Mouse (Mus musculus) midbrain, embryonic 14.5 days (tissue): ENCODE results near the gene Gse1. TPM values are rescaled to one million over a fixed set of nuclear protein-coding genes. Genes with fewer than 3 reads are reported as not detected.
A peak's percentile ranks its signal among the peaks of the same experiment; 100 is the strongest.

Source experiments
- ATAC-seq: fragments of 200-750 bp; cut with Nextera tagmentation; 2 replicates; pipeline ENCODE4 v1.8.0; 2017; ENCODE audit warnings: moderate number of reproducible peaks, moderate library complexity; ENCODE audit not compliant: low FRiP score, low TSS enrichment
- DNase-seq: peaks from one replicate; pipeline ENCODE4 v3.0.0-alpha.2; 2015
- H3K27ac ChIP-seq: fragments of 300-500 bp; sonication (generic); replicated peaks from 2 replicates; pipeline ENCODE4 v1.5.1; 2014; ENCODE audit warnings: mild to moderate bottlenecking, low read depth, low read length, moderate library complexity
- H3K27me3 ChIP-seq: fragments of 300-500 bp; sonication (generic); 2 replicates; pipeline ENCODE4 v1.6.1; 2014; ENCODE audit warnings: low read length, control low read depth, mixed read lengths; ENCODE audit not compliant: control insufficient read depth, insufficient read depth
- H3K36me3 ChIP-seq: fragments of 300-500 bp; sonication (generic); 2 replicates; pipeline ENCODE4 v1.6.1; 2014; ENCODE audit warnings: low read length, control low read depth; ENCODE audit not compliant: control insufficient read depth, insufficient read depth
- H3K4me1 ChIP-seq: fragments of 300-500 bp; sonication (generic); 2 replicates; pipeline ENCODE4 v1.6.1; 2014; ENCODE audit warnings: mild to moderate bottlenecking, antibody characterized with exemption, low read length, control low read depth; ENCODE audit not compliant: control insufficient read depth, insufficient read depth
- H3K4me2 ChIP-seq: fragments of 300-500 bp; sonication (generic); 2 replicates; pipeline ENCODE4 v1.6.1; 2014; ENCODE audit warnings: mild to moderate bottlenecking, low read length, moderate library complexity
- H3K4me3 ChIP-seq: fragments of 300-500 bp; sonication (generic); replicated peaks from 2 replicates; pipeline ENCODE4 v1.5.1; 2014; ENCODE audit warnings: low read depth, low read length
- H3K9ac ChIP-seq: fragments of 300-500 bp; sonication (generic); replicated peaks from 2 replicates; pipeline ENCODE4 v1.6.1; 2014; ENCODE audit warnings: mild to moderate bottlenecking, low read length, moderate library complexity
- H3K9me3 ChIP-seq: fragments of 300-500 bp; sonication (generic); 2 replicates; pipeline ENCODE4 v1.6.1; 2016; ENCODE audit warnings: low read length, control low read depth, mixed read lengths; ENCODE audit not compliant: control insufficient read depth
- WGBS: fragments of 180-500 bp; shearing (Covaris S2); extraction: QIAGEN DNeasy Blood & Tissue Kit; methylation state at CpG from one replicate; pipeline ENCODE4 v1.1.7; 2014; 5-methylcytosine and 5-hydroxymethylcytosine counted together
- polyA plus RNA-seq: library from polyadenylated mRNA; unstranded; fragments of >200 nt; fragmentation: Nextera tagmentation; extraction: Ambion mirVana; gene quantifications from 2 replicates; pipeline ENCODE4 v1.2.1, GENCODE M21; 2014

The Gse1 gene
- polyA plus RNA-seq, 1 experiment from 2014 or later = 28.6 TPM

GRCm38 (mm10) chr8:120308553-120308952 is 80.3 kb downstream of the Gse1 start:
- ATAC-seq (no peak), DNase-seq (peak; percentile 52)
- WGBS = 32% methylated on average over 9 of the region's 9 CpGs
- Histone ChIP-seq H3K9ac (no peak overlapping the region), H3K27ac (peak overlapping the region; percentile 79), H3K4me2 (no peak overlapping the region), H3K4me3 (no peak overlapping the region), H3K27me3 (no peaks in the 10 kb centered on the region), H3K36me3 (no peaks in the 10 kb centered on the region), H3K9me3 (no peaks in the 10 kb centered on the region), H3K4me1 (peaks cover 55% of the 10 kb centered on the region)

GRCm38 (mm10) chr8:120309326-120309725 is 81.1 kb downstream of the Gse1 start:
- H3K4me2 ChIP-seq = no peak overlapping the region
- no peak overlapping the region for H3K9ac ChIP-seq
- WGBS = 11% methylated on average over 18 of the region's 18 CpGs
- H3K9me3 ChIP-seq = no peaks in the 10 kb centered on the region
- H3K4me1 ChIP-seq = peaks cover 48% of the 10 kb centered on the region
- DNase-seq (peak; percentile 83), ATAC-seq (peak; percentile 75)
- H3K36me3 ChIP-seq = no peaks in the 10 kb centered on the region
- H3K27me3 ChIP-seq = no peaks in the 10 kb centered on the region
- peak overlapping the region; percentile 72 for H3K27ac ChIP-seq
- H3K4me3 ChIP-seq = no peak overlapping the region

GRCm38 (mm10) chr8:120310063-120310462 is 81.8 kb downstream of the Gse1 start:
- H3K27me3 ChIP-seq = no peaks in the 10 kb centered on the region
- H3K4me1 ChIP-seq = peaks cover 42% of the 10 kb centered on the region
- H3K9me3 ChIP-seq = no peaks in the 10 kb centered on the region
- H3K36me3 ChIP-seq = no peaks in the 10 kb centered on the region
- peak overlapping the region; percentile 72 for H3K27ac ChIP-seq
- ATAC-seq (no peak), DNase-seq (no peak)
- no peak overlapping the region for H3K4me2 ChIP-seq
- no peak overlapping the region for H3K4me3 ChIP-seq
- WGBS = 51% methylated on average over 5 of the region's 5 CpGs
- no peak overlapping the region for H3K9ac ChIP-seq

GRCm38 (mm10) chr8:120312452-120312851 is 84.2 kb downstream of the Gse1 start:
- Histone ChIP-seq H3K4me1 (peaks cover 31% of the 10 kb centered on the region), H3K9me3 (no peaks in the 10 kb centered on the region), H3K4me2 (no peak overlapping the region), H3K27me3 (no peaks in the 10 kb centered on the region), H3K36me3 (no peaks in the 10 kb centered on the region), H3K27ac (no peak overlapping the region), H3K4me3 (no peak overlapping the region), H3K9ac (no peak overlapping the region)
- ATAC-seq = no peak
- WGBS = 88% methylated on average over 4 of the region's 4 CpGs
- no peak for DNase-seq

- 56% methylated on average over 3 of the region's 3 CpGs for WGBS
- Histone ChIP-seq H3K4me1 (peaks cover 31% of the 10 kb centered on the region), H3K27me3 (no peaks in the 10 kb centered on the region), H3K36me3 (no peaks in the 10 kb centered on the region), H3K4me2 (no peak overlapping the region), H3K27ac (no peak overlapping the region), H3K9ac (no peak overlapping the region), H3K9me3 (no peaks in the 10 kb centered on the region), H3K4me3 (no peak overlapping the region)
- ATAC-seq = no peak
- DNase-seq = no peak
Observed at GRCm38 (mm10) chr8:120313674-120314073, 85.4 kb downstream of the Gse1 start.

GRCm38 (mm10) chr8:120314932-120315331 is 86.7 kb downstream of the Gse1 start:
- H3K4me2 ChIP-seq = no peak overlapping the region
- H3K4me1 ChIP-seq = peaks cover 19% of the 10 kb centered on the region
- no peak overlapping the region for H3K4me3 ChIP-seq
- no peak overlapping the region for H3K27ac ChIP-seq
- 77% methylated on average over 5 of the region's 5 CpGs for WGBS
- no peaks in the 10 kb centered on the region for H3K36me3 ChIP-seq
- ATAC-seq (no peak), DNase-seq (no peak)
- no peaks in the 10 kb centered on the region for H3K27me3 ChIP-seq
- no peaks in the 10 kb centered on the region for H3K9me3 ChIP-seq
- H3K9ac ChIP-seq = no peak overlapping the region

GRCm38 (mm10) chr8:120315644-120316043 is 87.4 kb downstream of the Gse1 start:
- H3K9ac ChIP-seq = no peak overlapping the region
- 88% methylated on average over 4 of the region's 4 CpGs for WGBS
- no peak overlapping the region for H3K4me3 ChIP-seq
- H3K4me2 ChIP-seq = no peak overlapping the region
- no peaks in the 10 kb centered on the region for H3K9me3 ChIP-seq
- no peaks in the 10 kb centered on the region for H3K27me3 ChIP-seq
- DNase-seq (no peak), ATAC-seq (no peak)
- H3K36me3 ChIP-seq = no peaks in the 10 kb centered on the region
- H3K27ac ChIP-seq = no peak overlapping the region
- peaks cover 13% of the 10 kb centered on the region; the same call in 1 of the 2 replicates for H3K4me1 ChIP-seq

GRCm38 (mm10) chr8:120316707-120317106 is 88.5 kb downstream of the Gse1 start:
- H3K4me3 ChIP-seq = no peak overlapping the region
- no peak overlapping the region for H3K4me2 ChIP-seq
- WGBS = 90% methylated on average over 7 of the region's 7 CpGs
- H3K36me3 ChIP-seq = no peaks in the 10 kb centered on the region
- H3K9me3 ChIP-seq = no peaks in the 10 kb centered on the region
- no peak overlapping the region for H3K27ac ChIP-seq
- peaks cover 13% of the 10 kb centered on the region; the same call in 1 of the 2 replicates for H3K4me1 ChIP-seq
- no peak overlapping the region for H3K9ac ChIP-seq
- DNase-seq = no peak
- H3K27me3 ChIP-seq = no peaks in the 10 kb centered on the region
- ATAC-seq = no peak

- Histone ChIP-seq H3K9ac (no peak overlapping the region), H3K27ac (no peak overlapping the region), H3K4me3 (no peak overlapping the region), H3K9me3 (no peaks in the 10 kb centered on the region), H3K27me3 (no peaks in the 10 kb centered on the region), H3K4me1 (peaks cover 16% of the 10 kb centered on the region), H3K36me3 (no peaks in the 10 kb centered on the region), H3K4me2 (no peak overlapping the region)
- DNase-seq (no peak), ATAC-seq (no peak)
- 90% methylated on average over 21 of the region's 21 CpGs for WGBS
Observed at GRCm38 (mm10) chr8:120317118-120317824, 89.0 kb downstream of the Gse1 start.
